Mouse (Mus musculus) inflammation-experienced regulatory T-cells, adult 16 weeks (primary cell): Measurements from ENCODE around the gene Smarcal1. TPM values are rescaled to one million over a fixed set of nuclear protein-coding genes. Genes with fewer than 3 reads are reported as not detected.

Experiments used
- polyA plus RNA-seq: library from polyadenylated mRNA; unstranded; fragments of 100-300 nt; shearing (Covaris generic); gene quantifications from one replicate; pipeline ENCODE4 v1.2.1, GENCODE M21; 2017

Gene Smarcal1
- 28.8 TPM for polyA plus RNA-seq

DNA sequence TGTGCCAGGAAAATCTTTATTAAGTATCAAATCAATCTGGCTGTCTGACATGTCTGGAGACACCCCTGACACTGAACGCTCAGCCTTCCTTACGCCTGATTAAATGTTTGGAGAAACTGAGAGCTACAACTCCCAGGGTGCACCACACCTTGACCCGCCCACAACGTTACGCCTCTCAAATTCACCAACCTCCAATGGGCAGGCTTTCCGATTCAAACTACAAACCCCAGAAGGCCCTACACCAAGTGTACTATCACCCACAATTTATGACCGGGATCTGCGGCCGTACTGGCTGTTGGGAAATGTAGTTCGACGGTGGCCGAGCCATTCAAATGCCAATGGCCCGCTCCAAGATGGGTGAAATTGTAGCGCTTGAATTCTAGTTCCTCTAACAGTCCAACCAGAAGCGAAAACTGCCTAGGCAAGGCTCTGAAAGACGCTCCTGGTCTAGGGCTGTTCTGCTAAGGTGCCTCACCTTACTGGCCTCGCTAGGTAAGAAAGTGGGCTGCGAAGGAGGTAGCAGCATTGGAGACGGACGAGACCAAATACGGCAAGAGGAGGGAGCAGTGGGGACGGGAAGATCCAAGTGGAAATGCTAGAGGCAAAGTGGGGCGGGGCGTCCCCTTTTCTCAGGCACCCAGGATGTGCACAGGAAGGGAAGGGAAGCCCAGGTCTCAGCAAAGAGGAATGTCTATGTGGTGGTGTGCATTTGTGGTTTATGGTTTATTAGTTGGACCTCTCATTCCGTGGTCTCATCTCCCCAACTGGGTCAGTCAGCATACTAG, at the start of gene Smarcal1:
Gene Smarcal1, plus strand, starts transcription at position 305 of the 785 bp plus-strand sequence.

DNA sequence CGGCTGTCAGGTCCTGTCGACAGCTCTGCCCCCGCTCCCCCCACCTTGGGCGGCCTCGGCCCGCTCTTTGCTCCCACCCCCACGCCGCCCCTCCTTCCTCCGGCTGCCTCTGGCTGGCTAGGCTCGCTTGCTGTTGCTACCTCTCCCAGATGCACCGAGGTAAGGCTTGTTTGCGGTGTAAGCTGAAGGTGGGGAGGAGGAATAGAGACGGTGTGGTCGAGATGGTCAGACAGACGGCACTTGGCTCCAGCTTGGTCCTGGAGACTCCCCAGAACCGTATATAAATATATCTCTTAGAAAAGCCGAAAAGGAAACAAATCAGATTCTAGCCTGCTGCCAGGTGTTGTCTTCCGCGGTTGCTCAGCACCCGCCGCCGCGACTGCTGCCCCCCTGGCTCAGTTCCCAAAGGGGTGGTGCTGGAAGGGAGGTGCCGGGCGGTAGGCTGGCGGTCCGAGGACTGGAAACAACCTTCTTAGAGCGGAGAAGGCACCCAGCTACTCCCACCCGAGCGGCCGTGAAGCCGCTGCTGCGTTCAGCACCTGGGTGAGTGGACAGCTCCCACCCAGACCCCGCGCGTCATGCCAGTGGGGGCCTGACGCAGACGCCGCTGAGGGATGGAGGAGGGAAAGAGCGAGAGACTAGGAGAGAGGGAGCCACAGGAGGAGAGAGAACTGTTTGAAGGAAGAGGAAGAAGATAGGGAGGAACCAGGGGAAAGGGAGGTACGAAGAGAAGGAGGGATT, 46.3 kb upstream of the Smarcal1 start, which contains the start of gene March4:
Gene March4, minus strand, starts transcription at position 320 of the 741 bp plus-strand sequence.

Other genes with a start within 250 kb of the Smarcal1 start
- not detected for gene March4, start 46.3 kb upstream of the Smarcal1 start, polyA plus RNA-seq
- gene Ankar, start 117.3 kb downstream of the Smarcal1 start, polyA plus RNA-seq, result not detected
- gene Rpl37a, start 128.0 kb downstream of the Smarcal1 start, polyA plus RNA-seq, result 2,221 TPM
- gene Igfbp2, start 241.3 kb downstream of the Smarcal1 start, polyA plus RNA-seq, result not detected